Mouse (Mus musculus) heart, adult 11 months (tissue): ENCODE results near the gene Senp2.
"Not testable (repeated sequence)": the region's sequence is repeated elsewhere in the genome, so short reads cannot be mapped to it uniquely, and the experiment has no call there.

ENCODE experiments used
- DNase-seq: peaks from one replicate; pipeline ENCODE4 v3.0.0; 2022

The Senp2 gene

DNA sequence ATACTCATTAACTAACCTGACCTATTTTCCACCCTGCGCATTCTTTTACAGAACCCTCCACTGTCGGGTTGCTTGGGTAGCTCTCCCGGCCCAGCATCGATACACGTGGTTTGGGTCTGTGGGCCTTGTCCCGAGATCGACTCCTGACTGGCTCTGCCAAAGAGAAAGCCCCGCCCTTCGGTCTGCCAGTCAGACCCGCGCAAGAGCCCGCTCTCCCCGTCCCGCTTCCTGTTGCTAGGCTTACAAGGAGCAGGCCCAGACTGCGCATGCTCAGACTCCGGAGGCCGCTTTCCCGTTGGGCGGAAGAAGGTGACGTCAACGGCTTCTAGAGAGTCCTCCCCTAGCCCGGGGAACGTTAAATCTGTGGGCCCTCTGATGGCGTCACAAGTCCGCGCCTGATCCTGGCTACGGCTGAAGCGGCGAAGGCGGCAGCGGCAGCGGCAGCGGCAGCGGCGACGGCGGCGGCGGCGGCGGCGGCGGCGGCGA is at the start of gene Senp2:
Gene Senp2, plus strand, starts transcription at position 386 of the 486 bp plus-strand sequence.
- DNase-seq = peak; percentile 100

DNA sequence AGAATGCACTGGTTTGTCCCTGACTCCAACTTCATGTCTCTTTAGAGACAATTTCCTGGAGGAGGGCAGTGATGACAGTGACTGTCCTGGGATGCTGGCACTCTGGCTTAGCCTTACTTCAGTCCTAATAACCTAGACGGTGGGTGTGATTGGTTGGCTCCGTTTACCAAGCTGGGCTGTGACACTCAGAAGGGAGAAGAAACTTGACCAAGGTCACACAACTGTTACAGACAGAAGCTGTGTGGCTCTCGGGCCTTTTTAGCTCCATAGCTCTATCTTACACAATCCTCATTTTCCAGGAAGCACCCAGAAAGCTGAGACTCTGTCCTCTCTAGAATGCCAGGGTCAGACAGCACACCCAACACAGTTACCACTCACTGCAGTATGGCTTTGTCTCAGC is 43.7 kb upstream of the Senp2 start:
- no peak for DNase-seq

DNA sequence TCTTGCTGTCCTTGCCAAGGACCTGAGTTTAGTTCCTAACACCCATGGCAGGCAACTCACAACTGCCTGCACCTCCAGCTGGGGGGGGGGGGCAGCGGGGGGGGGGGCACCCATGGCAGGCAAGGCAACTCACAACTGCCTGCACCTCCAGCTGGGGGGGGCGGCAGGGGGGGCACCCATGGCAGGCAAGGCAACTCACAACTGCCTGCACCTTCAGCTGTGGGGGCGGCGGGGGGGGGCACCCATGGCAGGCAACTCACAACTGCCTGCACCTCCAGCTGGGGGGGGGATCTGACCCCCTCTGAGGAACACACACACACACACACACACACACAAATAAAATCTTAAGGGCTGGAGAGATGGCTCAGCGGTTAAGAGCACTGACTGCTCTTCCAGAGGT is 39.4 kb upstream of the Senp2 start:
- no peak for DNase-seq

DNA sequence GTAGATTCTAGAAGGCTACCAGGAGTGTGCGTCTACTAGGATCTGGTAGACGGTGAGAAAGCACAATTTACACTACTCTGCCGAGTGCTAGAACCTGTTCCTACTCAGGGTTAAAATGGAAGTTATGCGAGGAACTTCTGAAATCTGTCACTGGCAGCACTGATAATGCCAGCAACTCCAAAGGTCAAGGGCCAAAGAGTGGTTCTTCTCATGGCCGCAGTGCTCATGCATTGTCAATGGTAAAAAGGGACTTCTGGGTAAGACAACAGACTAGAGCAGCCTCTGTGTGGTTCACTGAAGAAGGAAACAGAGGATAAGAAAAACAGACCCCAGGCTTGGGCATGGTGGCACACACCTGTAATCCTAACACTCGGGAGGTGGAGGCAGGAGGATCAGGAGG is 38.7 kb upstream of the Senp2 start:
- DNase-seq = no peak

DNA sequence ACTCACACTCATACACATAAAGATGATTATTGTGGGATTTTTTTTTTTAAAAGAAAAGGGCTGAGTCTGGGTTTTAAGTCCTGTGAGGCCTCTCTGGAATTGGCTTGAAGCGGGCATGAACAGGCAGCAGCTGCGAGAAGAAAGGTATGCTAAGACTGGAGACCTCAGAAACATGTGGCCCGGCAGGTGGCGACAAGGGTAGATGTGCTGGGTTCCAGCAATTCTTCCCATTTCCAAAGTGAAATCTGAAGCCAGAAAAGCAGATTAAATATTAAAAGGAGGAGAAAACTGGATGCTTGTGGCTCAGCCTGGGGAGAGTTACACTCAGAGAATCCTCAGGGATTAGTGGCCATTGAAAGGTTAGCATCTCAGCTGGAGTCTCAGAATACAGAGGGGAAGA is 37.8 kb upstream of the Senp2 start:
- no peak for DNase-seq

DNA sequence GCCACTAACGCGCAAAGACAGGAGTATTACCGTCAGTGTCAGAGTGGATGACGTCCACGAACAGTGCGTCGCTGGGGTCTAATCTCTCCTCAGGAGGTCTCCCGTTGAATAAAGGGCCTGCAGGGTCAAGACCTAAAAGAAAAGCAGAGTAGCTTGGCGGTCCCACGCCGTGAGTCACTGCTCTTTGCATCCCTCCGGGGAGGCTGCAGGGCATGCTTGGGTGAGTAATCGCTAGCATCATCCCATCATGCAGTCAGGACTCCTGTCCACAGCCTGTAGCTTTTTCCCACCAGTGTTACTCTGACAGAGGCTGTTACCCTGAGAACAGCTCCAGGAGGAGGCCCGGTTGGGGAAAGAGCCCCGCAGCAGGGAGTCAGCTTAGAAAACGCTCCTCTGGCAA is 33.1 kb upstream of the Senp2 start:
- no peak for DNase-seq

DNA sequence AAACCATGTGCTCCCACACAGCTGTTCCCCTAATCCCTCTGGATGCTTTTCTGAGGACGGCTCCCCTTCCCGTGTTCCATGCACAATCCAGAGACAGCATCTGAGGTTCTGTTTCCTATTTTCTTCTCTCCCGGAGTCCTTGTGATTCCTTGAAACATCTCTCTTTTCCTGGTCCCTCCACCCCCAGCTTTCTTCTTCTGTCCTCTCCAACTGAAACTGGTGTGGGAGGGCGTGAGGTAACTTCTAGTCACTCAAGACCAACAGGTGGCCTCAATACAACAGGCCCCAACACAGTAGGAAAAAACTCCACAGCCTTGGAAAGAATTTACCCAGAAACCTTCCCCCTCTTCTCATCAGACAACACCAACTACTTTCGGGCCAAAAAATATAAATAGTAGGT is 31.9 kb upstream of the Senp2 start:
- DNase-seq = no peak

DNA sequence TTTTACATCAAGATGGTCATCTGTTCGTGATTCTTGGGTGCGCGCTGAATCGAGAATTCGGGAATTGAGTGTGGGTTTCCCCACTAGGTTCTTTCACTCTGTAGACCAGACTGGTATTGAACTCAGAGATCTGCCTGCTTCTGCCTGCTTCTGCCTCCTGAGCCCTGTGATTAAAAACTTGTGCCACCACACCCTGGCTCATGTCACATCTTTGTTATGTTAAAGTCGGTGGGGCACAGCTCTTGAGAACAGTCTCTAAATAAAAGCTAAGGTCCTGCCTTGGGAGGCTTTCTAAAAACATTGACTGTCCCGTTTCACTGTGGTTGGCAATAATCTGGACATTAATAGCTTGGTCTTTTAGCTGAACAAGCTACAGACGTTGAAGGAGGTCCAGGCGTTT is 26.1 kb upstream of the Senp2 start:
- no peak for DNase-seq

DNA sequence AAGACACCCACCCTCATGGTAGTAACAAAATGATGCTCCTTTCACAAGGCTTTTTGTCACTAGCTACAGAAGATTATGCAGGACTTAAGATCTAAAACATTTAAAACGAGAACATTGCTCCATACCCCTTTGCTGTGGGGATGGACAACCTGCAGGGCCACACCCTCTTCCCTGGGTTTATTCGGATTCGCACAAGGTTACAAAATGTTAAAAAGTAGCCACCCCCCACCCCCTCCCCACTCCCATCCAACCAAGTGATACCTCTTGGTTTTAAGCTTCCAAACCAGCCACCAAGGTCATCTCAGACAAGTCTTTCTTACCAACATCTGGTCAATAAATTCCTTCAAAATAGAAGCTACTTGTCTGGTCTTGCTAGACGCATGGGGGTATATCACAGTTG is 25.7 kb upstream of the Senp2 start:
- peak; percentile 50 for DNase-seq

DNA sequence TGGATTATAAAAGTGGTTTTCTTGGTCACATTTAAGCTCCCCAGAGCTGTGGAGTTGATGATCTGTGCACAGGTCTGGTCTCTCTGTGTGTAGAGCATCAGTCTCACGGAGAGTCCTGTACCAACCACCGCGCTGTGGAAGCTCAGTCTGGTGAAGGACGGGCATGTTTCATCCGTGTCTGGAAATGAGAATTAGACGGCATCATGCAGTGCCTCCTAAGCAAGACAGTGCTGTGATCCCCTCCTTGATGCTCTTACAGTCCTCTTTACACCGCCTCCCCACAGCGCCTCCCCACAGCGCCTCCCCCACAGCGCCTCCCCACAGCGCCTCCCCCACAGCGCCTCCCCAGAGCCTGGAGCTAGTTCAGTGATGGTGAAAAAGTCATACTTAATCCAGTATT is 25.2 kb upstream of the Senp2 start:
- DNase-seq = no peak

DNA sequence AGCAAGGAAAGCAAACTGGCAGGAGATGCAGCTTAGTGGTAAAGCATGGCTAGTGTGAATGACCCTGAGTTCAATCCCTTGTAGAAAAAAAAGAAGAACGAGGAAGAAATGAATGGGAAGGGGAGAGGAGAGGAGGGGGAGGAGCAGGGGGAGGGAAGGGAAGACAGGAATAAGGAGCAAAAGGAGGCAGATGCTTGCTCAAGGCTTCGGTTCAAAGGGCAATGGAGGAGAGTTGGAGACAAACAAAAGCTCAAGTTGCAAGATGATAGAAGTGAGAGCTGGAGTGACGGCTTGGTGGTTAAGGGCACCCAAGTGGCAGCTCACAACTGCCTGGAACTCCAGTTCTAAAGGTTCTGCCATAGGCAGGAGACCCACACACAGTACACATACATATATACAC is 23.1 kb upstream of the Senp2 start:
- no peak for DNase-seq

DNA sequence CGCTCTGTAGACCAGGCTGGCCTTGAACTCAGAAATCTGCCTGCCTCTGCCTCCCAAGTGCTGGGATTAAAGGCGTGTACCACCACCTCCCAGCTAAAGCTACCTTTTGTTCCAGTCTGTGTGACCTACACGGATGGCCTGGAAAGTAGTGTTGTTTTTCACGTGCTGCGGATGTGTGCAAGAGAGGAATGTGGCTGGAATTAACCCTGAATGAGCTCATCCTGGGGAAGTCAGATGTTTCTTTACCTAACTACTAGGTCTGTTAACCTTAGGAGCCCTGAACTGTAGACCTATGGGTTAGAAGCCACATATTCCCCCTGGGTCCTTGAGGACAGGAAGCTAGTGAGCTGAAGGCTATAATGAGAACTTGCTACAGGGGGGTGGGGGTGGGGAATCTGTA is 21.3 kb upstream of the Senp2 start:
- peak; percentile 9 for DNase-seq

DNA sequence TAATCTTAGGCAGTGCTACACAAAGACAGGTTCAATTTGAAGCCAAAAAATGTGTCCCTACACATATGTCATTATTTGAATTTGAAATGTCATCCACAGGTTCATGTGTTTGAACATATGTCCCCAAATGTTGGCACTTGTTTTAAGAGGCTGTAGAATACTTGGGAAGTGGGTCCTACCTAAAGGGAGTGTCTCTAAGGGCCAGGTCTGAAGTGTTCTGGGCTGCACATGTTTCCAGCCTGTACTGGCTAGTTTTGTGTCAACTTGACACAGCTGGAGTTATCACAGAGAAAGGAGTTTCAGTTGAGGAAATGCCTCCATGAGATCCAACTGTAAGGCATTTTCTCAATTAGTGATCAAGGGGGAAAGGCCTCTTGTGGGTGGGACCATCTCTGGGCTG is 18.4 kb upstream of the Senp2 start:
- not testable (repeated sequence) for DNase-seq

DNA sequence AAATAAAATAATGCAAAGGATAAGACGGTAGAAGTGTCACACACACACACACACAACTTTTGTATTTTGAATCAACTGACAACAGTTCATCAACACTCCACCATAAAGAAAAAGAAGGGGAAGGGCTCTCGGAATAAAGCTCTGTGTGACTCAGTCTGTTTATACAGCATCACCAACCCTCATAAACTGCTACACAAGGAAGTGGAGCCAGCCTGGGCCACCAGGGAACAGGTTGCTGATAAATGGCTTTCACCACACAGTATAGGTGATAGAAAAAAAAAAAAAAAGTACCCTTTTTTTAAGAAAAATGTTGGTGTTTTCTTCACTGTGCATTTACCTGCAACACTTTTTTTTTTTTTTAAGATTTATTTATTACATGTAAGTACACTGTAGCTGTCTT is 17.5 kb upstream of the Senp2 start:
- peak; percentile 8 for DNase-seq

DNA sequence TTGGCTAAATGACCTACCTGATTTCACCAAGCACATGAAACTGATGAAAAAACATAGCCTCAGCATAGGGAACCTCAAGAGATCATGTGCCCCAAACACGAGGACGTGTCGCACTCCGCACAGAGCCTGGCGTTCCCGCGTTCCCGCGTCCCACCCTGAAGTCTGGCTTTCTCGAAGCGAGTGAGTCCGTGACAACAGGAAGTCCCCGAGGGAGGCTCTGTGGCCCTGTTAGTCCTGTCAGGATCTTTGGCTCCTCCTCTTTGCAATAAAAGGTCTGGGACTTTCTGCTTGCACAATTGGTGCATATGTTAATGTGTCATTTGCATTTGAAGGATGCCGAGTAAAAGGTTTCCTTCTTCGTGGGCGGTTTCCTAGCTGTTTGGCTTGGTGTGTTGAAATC is 14.0 kb upstream of the Senp2 start, which contains the start of gene Liph:
Gene Liph, minus strand, starts transcription at position 360 of the 400 bp plus-strand sequence.
- peak; percentile 90 for DNase-seq

DNA sequence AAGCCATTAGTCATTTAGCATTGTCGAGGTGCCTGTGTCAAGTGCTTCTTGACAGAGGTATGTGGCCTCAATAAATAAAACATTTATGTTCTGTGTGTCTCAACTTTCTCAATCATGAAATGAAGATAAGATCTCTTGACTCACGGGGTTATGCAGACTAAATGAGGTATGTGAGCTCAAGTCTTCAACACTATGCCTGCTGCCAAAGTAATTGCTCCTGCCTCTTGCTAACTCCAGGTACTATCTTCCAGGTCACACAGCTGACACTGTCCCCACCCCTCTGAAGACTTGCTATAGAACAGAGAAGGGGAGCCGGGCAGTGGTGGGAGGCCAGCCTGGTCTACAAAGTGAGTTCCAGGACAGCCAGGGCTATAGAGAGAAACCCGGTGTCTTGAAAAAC is 12.9 kb upstream of the Senp2 start:
- DNase-seq = peak; percentile 64

DNA sequence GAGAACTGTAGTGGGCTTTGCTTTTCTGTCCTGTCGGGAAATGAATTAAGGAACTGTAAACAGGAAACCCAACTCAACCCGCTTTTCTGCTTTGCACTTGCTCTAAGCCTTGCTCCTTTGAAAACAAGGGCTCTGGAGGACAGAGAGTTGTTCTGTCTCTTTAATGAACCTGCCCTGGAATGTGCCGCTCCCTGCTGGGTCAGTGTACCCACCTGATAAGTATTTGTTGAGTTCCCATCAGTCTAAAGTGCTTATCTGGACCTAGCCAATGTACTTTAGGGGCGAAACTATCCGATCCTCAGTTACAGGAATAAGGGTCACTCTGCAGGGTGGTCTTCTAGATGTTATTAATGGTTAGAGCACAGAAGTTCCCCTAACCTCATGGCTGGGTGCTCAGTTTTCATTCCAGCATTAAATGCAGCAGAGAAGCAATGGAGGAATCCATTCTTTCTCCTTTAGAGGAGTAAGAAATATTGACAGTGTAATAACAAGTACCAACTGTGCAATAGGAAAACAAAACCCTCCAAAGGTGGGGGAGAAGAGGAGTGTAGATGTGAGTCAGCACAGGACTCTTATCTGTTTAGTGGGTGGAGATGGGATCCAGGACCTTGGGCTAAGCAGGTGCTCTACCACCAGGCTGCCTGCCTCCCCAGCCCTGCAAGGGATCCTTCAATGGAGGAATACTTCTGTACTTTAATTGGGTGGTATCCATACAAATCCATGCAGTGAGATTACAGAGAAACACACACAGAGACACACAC is 12.2 kb upstream of the Senp2 start:
- DNase-seq = peak; percentile 28

DNA sequence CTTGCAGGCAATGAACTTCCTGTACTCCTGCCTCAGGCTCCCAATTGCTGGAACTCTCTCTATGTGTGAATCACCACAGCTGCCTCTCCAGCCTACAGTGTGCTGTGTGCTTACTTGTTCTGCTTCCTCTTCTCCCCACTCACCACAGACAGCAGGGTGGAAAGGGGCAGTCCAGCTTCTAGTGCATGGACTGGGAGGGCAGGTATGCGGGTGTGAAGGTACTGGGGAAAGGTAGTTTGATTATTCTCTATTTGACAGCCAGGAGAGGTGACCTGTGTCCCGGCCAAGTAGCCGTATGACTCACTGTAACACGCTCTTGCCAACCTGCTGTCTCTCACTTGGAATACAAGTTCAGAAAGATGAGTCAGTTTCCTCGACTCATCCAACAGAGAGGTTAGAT is 11.2 kb upstream of the Senp2 start:
- peak; percentile 79 for DNase-seq

DNA sequence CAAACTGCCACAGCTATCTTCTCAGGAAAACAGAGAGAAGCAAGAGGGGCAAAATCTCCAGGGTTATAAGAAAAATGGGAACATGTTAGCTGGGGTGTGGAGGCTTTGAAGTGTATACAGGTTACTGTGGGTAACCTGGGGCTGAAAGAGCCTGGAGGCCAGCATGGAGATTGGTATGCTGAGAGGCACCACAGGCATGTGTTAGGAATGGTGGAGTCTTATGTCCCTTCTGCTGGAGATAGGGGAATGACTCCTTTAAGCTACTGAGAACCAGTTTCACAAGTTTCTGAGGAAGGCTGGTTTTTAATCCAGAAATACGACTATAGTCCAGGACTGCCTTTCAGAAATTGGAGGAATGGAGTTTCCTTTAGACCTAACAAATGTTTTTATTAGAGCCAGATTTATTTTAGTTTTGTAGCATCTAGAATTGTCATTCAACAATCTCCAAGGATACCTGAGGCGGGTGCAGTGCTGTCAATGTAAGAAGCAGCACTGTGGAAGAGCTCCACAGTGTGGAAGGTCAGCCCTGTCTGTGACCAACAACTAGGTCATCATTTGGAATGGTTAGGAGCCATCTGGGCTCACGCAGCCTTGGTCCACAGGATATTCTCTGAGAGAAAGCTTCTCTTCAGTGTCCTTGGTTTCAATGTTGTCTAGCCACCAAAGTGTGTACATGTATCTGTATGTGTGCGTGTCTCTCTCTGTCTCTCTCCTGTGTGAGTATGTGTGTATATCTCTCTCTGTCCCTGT is 9.2 kb upstream of the Senp2 start:
- DNase-seq = peak; percentile 34

DNA sequence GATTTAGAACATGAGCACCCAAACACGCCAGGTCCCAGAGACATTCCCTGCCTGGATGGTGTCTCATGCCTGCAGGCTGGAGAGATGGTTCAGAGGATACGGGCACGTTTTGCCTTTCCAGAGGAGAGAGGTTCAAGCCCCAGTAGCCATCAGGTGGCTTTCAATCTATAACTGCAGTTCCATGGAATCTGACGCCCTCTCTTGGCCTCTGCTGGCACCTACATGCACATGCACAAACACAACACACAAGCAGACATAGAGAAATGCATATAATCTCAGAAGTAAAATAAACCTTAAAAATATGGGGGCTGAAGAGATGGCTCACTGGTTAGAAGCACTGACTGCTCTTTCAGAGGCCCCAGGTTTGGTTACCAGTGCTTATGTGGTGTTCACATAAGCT is 8.1 kb upstream of the Senp2 start:
- peak; percentile 79 for DNase-seq

DNA sequence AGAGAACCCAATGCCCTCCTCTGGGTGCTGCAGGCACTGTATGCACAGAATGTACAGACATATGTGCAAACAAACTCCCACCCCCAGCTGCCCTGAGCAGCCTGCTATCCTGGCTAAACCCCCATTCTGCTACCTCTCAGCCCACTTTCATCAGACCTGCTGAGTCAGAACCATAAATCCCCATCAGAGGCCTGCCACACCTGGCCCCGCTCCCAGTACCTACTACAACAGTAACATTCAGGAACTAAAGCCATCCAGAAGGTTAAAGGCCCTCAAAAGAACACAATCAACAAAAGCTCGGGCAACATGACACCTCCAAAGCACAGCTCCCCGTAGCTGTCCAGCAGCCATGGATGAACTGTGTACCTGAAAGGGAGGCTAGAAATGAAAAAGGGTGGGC is 7.7 kb upstream of the Senp2 start:
- DNase-seq = peak; percentile 86

DNA sequence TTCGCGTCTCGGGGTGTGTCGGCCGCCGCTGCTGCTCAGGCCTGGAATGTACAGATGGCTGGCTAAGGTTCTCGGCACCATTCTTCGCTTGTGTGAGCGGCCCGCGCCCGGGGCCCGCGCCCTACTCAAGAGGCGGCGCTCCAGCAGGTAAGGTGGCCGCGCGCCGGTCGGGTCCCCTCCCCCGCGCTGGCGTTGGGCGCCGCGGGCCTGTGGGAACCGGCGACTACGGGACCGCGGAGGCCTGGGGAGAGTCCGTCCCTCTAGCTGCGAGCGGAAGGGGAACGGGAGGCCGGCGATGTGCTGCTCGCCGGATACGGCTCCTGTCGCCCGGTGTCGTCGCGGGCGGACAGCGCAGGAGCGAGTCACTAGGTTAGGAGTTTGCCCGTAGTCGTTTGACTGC is 312 bp downstream of the Senp2 start:
- DNase-seq = no peak

DNA sequence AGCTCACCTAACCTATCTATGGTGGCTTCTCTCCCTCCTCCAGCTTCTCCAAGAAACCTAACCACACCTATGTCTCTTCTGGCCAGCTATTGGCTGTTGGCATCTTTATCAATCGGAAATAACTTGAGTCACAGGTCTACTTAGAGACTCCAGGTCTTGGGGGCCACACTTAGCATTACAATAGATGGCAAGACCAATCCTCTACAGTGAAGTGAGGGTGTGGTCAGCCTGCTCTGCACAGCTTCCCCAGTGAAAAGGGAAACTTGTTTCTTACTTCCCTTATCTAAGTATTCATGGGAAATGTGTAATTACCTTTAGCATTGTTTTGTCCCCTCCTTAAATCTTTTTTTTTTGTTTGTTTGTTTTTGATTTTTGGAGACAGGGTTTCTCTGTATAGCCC is 6.3 kb downstream of the Senp2 start:
- DNase-seq = peak; percentile 30

DNA sequence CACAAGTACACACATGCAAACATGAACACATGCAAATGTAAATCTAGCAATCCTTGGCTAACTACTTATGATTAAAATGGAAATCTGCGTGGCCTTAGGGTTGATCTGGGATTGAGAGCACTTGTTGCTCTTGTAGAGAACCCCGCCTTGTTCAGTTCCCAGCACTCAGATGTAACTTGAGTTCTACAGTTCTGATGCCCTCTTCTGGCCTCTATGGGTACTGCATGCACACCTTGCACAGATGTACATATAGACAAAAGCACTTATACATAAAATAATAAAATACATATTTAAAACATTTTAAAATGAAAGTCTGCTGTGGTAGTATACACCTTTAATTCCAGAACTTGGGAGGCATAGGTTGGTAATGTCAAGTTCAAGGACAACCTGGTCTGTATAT is 12.8 kb downstream of the Senp2 start:
- peak; percentile 78 for DNase-seq
